Mouse (Mus musculus) embryonic facial prominence, embryonic 11.5 days (tissue): ENCODE measurements at regions not wholly inside any gene's neighbourhood (a gene's known extent, or its start where the extent isn't known, plus 50 kb on each side); places are given as distances from the start of the nearest gene placed in this dataset.

Experiments used
- ATAC-seq: fragments of 200-750 bp; cut with Nextera tagmentation; replicated peaks from 2 replicates; pipeline ENCODE4 v1.8.0; 2017; ENCODE audit warnings: low read depth; ENCODE audit not compliant: insufficient number of reproducible peaks, low FRiP score, low TSS enrichment
- DNase-seq: peaks from one replicate; pipeline ENCODE4 v3.0.0-alpha.2; 2015; ENCODE audit warnings: low spot score
- H3K27ac ChIP-seq: fragments of 300-500 bp; sonication (generic); replicated peaks from 2 replicates; pipeline ENCODE4 v1.5.1; 2014; ENCODE audit warnings: mild to moderate bottlenecking, low read depth, low read length, control low read depth
- H3K27me3 ChIP-seq: fragments of 300-500 bp; sonication (generic); 2 replicates; pipeline ENCODE4 v1.6.1; 2014; ENCODE audit warnings: mild to moderate bottlenecking, low read length, moderate library complexity, mixed read lengths; ENCODE audit not compliant: control insufficient read depth, insufficient read depth
- H3K36me3 ChIP-seq: fragments of 300-500 bp; sonication (generic); replicated peaks from 2 replicates; pipeline ENCODE4 v1.6.1; 2014; ENCODE audit warnings: low read depth, mild to moderate bottlenecking, low read length, moderate library complexity, mixed read lengths; ENCODE audit not compliant: control insufficient read depth, insufficient read depth
- H3K4me1 ChIP-seq: fragments of 300-500 bp; sonication (generic); 2 replicates; pipeline ENCODE4 v1.6.1; 2014; ENCODE audit warnings: low read length, mixed read lengths; ENCODE audit not compliant: control insufficient read depth, insufficient read depth
- H3K4me2 ChIP-seq: fragments of 300-500 bp; sonication (generic); 2 replicates; pipeline ENCODE4 v1.6.1; 2014; ENCODE audit warnings: low read depth, mild to moderate bottlenecking, control low read depth, low read length, moderate library complexity
- H3K4me3 ChIP-seq: fragments of 300-500 bp; sonication (generic); 2 replicates; pipeline ENCODE4 v1.5.1; 2014; ENCODE audit warnings: low read depth, low read length, control low read depth
- H3K9ac ChIP-seq: fragments of 300-500 bp; sonication (generic); replicated peaks from 2 replicates; pipeline ENCODE4 v1.6.1; 2014; ENCODE audit warnings: mild to moderate bottlenecking, control low read depth, low read length
- H3K9me3 ChIP-seq: fragments of 300-500 bp; sonication (generic); replicated peaks from 2 replicates; pipeline ENCODE4 v1.6.1; 2016; ENCODE audit warnings: mild to moderate bottlenecking, low read length, inconsistent platforms, mixed read lengths; ENCODE audit not compliant: control insufficient read depth
- WGBS: fragments of 180-500 bp; shearing (Covaris S2); extraction: QIAGEN DNeasy Blood & Tissue Kit; methylation state at CpG from one replicate; pipeline ENCODE4 v1.1.7; 2014; 5-methylcytosine and 5-hydroxymethylcytosine counted together

GRCm38 (mm10) chr4:31454898-31455297 lies 509.0 kb upstream of the Map3k7 start:
- Histone ChIP-seq H3K36me3 (no peaks in the 10 kb centered on the region), H3K27me3 (no peaks in the 10 kb centered on the region), H3K27ac (no peak overlapping the region), H3K9ac (no peak overlapping the region), H3K9me3 (no peaks in the 10 kb centered on the region), H3K4me1 (no peaks in the 10 kb centered on the region), H3K4me2 (no peak overlapping the region), H3K4me3 (no peak overlapping the region)
- no peak for ATAC-seq
- DNase-seq, result no peak
- 64% methylated on average over 7 of the region's 7 CpGs for WGBS

GRCm38 (mm10) chr4:31455466-31455865 lies 508.4 kb upstream of the Map3k7 start:
- Histone ChIP-seq H3K4me3 (no peak overlapping the region), H3K9ac (no peak overlapping the region), H3K27ac (no peak overlapping the region), H3K36me3 (no peaks in the 10 kb centered on the region), H3K4me1 (no peaks in the 10 kb centered on the region), H3K27me3 (no peaks in the 10 kb centered on the region), H3K4me2 (no peak overlapping the region), H3K9me3 (no peaks in the 10 kb centered on the region)
- WGBS, result 65% methylated on average over 4 of the region's 4 CpGs
- no peak for DNase-seq
- ATAC-seq, result no peak

- ATAC-seq, result no peak
- Histone ChIP-seq H3K36me3 (no peaks in the 10 kb centered on the region), H3K4me1 (no peaks in the 10 kb centered on the region), H3K9me3 (no peaks in the 10 kb centered on the region), H3K4me3 (no peak overlapping the region), H3K9ac (no peak overlapping the region), H3K27ac (no peak overlapping the region), H3K4me2 (no peak overlapping the region), H3K27me3 (no peaks in the 10 kb centered on the region)
- no peak for DNase-seq
- WGBS, result 82% methylated on average over 4 of the region's 4 CpGs
These were observed 501.4 kb upstream of the Map3k7 start for GRCm38 (mm10) chr4:31462456-31462855.

GRCm38 (mm10) chr4:31463130-31463698 lies 500.7 kb upstream of the Map3k7 start:
- H3K9me3 ChIP-seq, result no peaks in the 10 kb centered on the region
- H3K27me3 ChIP-seq, result no peaks in the 10 kb centered on the region
- H3K4me2 ChIP-seq, result no peak overlapping the region
- H3K36me3 ChIP-seq, result no peaks in the 10 kb centered on the region
- H3K4me3 ChIP-seq, result no peak overlapping the region
- DNase-seq, result no peak
- no peak overlapping the region for H3K27ac ChIP-seq
- no peak overlapping the region for H3K9ac ChIP-seq
- no peak for ATAC-seq
- no peaks in the 10 kb centered on the region for H3K4me1 ChIP-seq
- WGBS, result 90% methylated on average over 5 of the region's 5 CpGs

GRCm38 (mm10) chr4:31468306-31468705 lies 495.6 kb upstream of the Map3k7 start:
- Histone ChIP-seq H3K36me3 (no peaks in the 10 kb centered on the region), H3K27me3 (no peaks in the 10 kb centered on the region), H3K27ac (no peak overlapping the region), H3K4me2 (no peak overlapping the region), H3K4me3 (no peak overlapping the region), H3K4me1 (no peaks in the 10 kb centered on the region), H3K9ac (no peak overlapping the region), H3K9me3 (no peaks in the 10 kb centered on the region)
- 93% methylated on average over 9 of the region's 9 CpGs for WGBS
- no peak for ATAC-seq
- DNase-seq, result no peak

- Histone ChIP-seq H3K4me2 (no peak overlapping the region), H3K27ac (no peak overlapping the region), H3K4me1 (no peaks in the 10 kb centered on the region), H3K36me3 (no peaks in the 10 kb centered on the region), H3K9ac (no peak overlapping the region), H3K9me3 (no peaks in the 10 kb centered on the region), H3K4me3 (no peak overlapping the region), H3K27me3 (no peaks in the 10 kb centered on the region)
- 75% methylated on average over 4 of the region's 4 CpGs for WGBS
- ATAC-seq (no peak), DNase-seq (no peak)
These were observed 494.1 kb upstream of the Map3k7 start for GRCm38 (mm10) chr4:31469803-31470202.

- Histone ChIP-seq H3K9ac (no peak overlapping the region), H3K9me3 (no peaks in the 10 kb centered on the region), H3K27ac (no peak overlapping the region), H3K4me2 (no peak overlapping the region), H3K4me1 (no peaks in the 10 kb centered on the region), H3K36me3 (no peaks in the 10 kb centered on the region), H3K27me3 (no peaks in the 10 kb centered on the region), H3K4me3 (no peak overlapping the region)
- WGBS, result 85% methylated on average over 3 of the region's 3 CpGs
- ATAC-seq, result no peak
- no peak for DNase-seq
These were observed 471.4 kb upstream of the Map3k7 start for GRCm38 (mm10) chr4:31492535-31492934.

- WGBS, result 81% methylated on average over 3 of the region's 3 CpGs
- Histone ChIP-seq H3K9ac (no peak overlapping the region), H3K4me1 (no peaks in the 10 kb centered on the region), H3K27me3 (no peaks in the 10 kb centered on the region), H3K9me3 (no peaks in the 10 kb centered on the region), H3K27ac (no peak overlapping the region), H3K36me3 (no peaks in the 10 kb centered on the region), H3K4me2 (no peak overlapping the region), H3K4me3 (no peak overlapping the region)
- DNase-seq (no peak), ATAC-seq (no peak)
These were observed 470.8 kb upstream of the Map3k7 start for GRCm38 (mm10) chr4:31493087-31493511.
